Mouse (Mus musculus): ENCODE measurements around the gene Apobec3. TPM values are rescaled to one million over a fixed set of nuclear protein-coding genes. Genes with fewer than 3 reads are reported as not detected.
A peak's percentile ranks its signal among the peaks of the same experiment; 100 is the strongest.
"Not testable (repeated sequence)": the region's sequence is repeated elsewhere in the genome, so short reads cannot be mapped to it uniquely, and the experiment has no call there.

The Apobec3 gene
- total RNA-seq, 2 experiments from 2014 or later: 175 to 293 TPM

DNA sequence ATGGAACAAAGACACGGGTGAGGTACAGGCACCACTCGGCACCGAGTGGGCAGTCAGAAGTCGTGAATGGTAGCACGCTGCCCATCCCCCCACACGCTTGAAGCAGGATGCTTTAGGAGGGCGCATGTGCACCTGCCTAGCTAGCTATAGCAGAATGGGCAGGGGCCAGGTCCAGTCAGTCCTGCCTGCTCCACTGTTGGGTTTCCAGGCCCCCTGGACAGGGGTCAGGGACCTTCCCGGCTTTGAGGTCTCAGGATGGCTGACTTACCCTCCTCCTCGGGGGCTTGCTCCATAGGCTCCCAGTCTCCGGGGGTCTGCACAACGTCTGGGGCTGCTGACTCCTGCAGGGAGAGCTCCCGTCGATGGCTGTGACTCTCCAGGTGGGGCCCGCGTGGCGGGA lies 27.0 kb downstream of the Apobec3 start:
- no peak for ATAC-seq (replicated peaks; ENCODE audit: low FRiP score, low TSS enrichment, poor library complexity, severe bottlenecking)

DNA sequence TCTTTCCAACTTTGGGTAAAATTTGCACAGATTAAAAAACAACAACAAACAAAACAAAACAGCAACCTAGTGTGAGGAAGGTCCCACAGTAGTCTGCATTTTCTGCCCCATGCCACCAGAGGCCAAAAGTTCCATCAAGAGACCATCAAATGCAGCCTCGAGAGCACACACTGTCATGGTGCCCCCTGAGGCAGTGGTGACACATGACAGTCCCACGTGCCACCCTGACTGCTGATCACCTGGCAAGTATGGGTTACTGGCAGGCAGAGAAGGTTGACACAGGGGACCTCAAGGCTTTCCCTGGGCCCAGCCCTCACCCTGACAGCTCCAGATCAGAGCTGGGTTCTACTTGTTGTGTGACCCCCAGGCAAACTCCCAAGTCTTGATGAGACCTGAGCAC lies 28.3 kb downstream of the Apobec3 start:
- ATAC-seq (replicated peaks; ENCODE audit: low FRiP score, low TSS enrichment, poor library complexity, severe bottlenecking): 0 out of 2 replicates have a peak, but pooled peaks have one; percentile 32

DNA sequence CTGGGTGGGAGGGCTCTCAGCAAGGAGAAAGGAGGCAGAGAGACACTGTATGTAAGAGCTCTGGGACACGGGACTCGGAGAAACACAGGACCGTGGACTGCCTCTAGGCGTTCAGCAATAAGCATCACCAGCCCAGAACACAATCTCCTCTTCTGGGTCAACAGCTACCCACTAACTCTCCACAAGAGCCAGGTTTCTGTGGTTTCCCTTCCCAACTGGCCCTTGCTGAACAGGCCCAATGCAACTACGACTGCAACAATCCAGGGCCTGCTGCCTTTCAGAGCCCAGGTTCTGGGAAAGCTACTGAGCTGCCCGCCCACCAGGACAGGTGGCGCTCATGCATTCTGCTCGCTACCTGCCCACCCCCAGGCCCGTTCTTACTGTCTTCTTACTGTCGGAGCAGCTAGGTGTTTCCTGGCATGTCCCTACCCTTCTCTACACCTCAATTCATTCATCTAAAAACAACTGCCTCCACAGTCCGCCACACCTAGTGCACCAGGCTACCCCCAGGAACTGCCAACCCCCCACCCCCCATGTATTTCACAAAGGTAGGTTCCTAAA lies 35.5 kb downstream of the Apobec3 start:
- no peak for ATAC-seq (replicated peaks; ENCODE audit: low FRiP score, low TSS enrichment, poor library complexity, severe bottlenecking)

DNA sequence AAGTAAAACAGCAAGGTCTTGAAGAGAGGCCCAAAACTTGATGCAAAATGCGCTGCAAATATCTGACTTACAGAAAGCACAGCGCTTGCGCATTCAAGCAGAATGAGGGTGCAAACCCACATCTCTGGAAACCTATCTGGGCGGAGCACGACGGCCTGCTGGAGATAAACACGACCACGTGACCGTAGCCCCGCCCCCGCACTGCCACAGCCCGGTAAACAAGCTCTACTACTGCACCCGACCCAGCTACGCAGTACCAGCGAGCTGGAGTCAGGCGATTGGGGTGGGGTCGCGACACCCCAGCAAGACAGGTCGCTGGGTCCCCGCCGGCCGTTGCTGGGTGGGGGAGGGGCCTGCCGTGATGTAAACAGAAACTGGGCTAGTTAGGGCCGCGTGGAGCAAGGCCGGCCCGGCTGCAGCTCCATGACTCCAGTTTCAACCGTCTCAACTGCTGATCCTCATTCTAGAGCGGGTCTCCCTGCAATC lies 36.2 kb downstream of the Apobec3 start:
- ATAC-seq (replicated peaks; ENCODE audit: low FRiP score, low TSS enrichment, poor library complexity, severe bottlenecking): peak; percentile 94

DNA sequence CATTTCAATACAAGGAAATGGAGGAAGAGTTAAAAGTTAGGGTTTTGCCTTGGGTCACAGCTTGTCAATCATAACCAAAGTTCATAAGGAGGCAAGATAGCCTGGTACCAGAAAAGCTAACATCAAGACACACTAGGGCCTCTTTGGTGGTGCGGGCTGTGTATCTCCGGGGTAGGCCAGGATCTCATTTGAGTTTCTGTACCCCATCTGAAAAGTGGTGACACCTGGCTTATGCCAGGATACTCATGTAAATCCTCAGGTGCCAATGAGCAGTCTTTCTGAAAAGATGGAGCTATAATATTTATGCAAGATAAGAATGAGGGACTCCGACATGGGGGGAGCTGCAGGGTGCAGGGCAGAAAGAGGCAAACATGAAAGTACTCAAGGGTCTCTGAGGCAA lies 36.9 kb downstream of the Apobec3 start:
- ATAC-seq (replicated peaks; ENCODE audit: low FRiP score, low TSS enrichment, poor library complexity, severe bottlenecking): no peak

DNA sequence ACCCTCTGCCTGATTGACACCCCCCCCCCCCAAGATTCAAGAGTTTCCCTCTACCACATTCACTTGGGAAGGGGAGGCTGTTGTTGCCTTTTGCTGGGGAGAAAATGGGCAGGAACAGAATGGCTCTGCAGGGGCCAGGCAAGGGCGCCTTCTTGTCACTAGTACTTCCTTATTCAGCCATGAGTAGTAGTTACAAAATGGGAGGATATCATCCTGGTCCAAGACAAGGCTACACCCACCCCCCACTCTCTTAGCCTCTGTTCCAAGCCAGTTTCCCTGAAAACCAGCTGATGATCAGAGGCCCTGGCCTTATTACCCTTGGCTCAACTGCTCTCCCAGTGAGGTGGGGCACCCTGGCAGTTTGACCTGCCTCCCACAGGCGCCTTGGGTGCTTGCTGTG lies 37.3 kb downstream of the Apobec3 start:
- ATAC-seq (replicated peaks; ENCODE audit: low FRiP score, low TSS enrichment, poor library complexity, severe bottlenecking): no peak

DNA sequence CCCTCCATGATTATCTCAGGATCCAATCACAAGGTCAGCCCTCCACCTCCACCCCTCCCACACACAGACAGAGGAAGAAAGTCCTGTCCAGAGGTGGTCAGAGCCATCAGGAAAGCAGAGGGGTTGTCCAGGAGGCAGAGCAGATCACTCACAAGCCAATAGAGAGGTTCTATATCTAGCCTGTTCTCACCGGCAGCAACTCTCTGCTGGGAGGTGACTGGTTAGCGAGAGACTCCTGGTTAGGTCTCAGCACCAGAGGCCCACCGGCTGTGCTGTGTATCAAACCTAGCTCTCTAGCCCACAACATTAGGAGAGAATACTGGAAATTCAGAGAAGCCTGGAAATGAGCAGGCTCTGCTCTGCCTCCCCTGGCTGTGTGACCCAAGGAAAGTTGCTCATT lies 38.3 kb downstream of the Apobec3 start:
- no peak for ATAC-seq (replicated peaks; ENCODE audit: low FRiP score, low TSS enrichment, poor library complexity, severe bottlenecking)

DNA sequence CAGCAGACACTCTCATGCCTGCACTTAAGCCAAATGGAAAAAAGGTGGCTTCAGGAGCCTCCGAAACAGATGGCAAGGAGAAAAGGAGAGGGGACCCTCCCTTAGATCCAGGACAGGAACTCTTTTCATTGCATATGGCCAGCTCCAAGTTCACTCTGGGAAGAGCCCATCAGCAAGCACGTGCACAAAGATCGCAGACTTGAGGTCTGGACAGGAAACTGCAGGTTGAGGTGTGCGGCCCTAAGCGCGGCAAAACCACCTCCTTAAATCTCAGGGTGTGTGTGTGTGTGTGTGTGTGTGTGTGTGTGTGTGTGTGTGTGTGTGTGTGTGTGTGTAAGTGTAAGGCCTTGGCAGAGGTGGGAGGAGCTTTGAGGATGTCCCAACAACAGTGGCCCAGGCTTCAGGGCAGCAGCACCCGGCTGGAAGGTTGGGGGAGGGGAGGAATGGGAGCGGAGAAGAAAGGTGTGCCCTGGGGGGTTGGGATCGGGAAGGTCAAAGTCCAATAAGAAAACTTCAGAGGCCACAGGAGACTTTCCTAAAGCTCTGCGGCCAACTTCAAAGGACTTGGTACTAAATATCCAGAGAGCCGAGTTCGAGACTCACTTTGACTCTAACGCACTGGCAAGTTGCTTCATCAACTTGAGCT lies 40.2 kb downstream of the Apobec3 start:
- ATAC-seq (replicated peaks; ENCODE audit: low FRiP score, low TSS enrichment, poor library complexity, severe bottlenecking): no peak

DNA sequence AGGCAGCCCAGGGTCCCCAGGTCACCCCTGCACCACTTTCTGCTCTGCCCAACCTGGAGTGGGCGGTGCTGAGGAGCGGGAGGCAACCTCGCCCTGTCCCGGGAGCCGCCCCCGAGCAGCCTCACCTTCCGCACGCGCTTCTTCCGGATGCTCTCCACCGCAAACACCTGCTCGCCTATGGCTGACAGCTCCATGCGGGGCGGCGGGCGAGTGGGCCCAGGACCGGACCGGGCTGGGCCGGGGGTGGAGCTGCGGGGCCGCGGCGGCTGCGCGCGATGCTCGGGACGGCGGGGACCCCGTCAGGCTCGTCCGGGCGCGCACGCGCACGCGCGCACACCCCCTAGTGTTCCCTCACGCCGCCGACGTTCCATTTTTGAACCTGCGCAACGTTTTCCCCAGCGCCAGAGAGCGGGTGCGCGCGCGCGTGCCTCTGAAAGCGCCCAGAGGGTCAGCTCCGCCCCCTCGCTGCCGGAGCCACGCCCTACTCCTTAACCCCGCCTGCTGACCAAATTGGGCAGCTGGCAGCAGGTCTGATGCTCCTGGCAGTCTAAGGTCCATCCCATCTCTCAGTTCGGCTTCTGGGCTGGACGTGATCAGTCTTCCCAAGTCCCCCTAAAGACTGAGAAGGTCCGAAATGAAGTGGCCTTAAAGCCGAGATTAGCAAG lies 41.0 kb downstream of the Apobec3 start:
- ATAC-seq (replicated peaks; ENCODE audit: low FRiP score, low TSS enrichment, poor library complexity, severe bottlenecking): peak; percentile 72

DNA sequence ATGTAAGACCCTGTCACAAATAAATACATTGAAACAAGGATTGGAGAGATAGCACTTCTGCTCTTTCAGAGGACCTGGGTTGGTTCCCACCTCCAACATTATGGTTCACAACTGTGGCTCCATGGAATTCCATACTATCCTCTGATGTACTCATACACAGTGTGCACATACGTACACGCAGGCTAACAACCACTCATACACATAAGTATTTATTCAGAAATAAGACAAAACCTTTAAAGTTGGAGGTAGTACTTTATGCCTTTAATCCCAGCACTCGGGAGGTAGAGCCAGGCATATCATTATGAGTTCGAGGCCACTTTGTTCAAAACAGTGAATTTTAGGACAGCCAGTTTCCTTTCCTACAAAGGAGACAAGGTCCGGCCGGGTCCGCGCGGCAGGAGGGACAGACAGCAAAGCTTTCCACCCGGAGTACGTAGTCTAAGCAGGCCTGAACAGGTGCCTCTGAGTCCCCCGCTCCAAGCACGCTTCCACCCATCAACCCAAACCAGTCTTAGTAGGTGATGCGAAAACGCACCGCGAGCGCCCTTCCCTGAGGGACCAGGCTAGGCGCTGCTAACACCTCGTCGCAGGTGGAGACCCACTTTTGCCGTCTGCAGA lies 41.7 kb downstream of the Apobec3 start:
- ATAC-seq (replicated peaks; ENCODE audit: low FRiP score, low TSS enrichment, poor library complexity, severe bottlenecking): no peak

DNA sequence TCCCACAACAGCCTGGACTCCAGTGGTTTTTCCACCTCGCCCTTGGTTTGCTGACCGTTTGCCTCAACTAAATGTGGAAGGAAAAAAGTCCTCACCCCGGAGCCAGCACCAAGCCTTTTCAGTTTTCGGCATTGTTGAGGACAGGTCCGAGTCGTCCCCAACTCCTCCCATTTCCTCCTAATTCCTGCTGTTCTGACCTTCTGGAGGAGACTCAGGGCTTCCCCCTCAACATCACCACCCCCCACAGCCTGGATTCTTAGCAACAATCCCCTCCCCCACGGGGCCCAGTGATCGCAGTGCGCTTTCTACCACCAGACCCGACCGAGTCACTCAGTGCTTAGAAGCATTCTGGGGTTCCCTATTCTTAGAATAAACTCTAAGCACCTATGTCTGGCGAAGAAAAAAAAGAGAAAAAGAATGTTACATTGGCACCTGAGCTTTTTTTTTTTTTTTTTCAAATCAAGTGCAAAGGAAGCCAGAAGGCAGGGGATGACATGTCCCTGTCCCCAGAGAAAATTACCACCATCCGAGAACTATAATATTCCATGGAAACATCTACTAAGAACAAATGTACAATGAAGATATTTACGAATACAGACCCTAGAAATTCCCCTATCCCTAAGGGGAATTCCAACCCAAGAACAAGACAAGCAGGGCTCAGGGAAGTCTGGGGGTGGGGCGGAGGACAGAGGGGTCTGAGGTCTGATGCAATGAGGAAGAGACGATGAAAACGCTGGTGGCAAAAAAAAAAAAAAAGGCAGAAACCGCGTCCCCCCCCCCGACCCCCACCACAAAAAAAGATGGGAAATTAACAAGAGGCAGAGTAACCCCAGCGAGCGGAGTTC lies 42.4 kb downstream of the Apobec3 start:
- ATAC-seq (replicated peaks; ENCODE audit: low FRiP score, low TSS enrichment, poor library complexity, severe bottlenecking): no peak

DNA sequence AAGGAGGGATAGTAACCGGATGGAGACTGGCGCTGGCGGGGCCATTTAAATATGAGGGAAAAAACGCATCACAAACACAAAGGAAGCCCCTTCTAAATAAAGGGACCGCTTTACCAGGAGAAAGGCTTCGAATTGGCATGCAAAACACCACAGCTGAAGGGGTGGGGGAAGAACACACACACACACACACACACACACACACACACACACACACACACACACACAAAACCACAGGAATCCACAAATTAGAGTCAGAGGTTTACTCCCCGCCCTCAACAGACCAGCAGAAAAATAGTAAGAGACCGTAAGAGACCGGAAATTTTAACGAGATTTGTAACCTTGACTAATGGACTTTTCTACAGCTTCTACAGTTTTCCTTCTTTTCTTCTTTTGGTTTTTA lies 43.3 kb downstream of the Apobec3 start:
- ATAC-seq (replicated peaks; ENCODE audit: low FRiP score, low TSS enrichment, poor library complexity, severe bottlenecking): no peak

DNA sequence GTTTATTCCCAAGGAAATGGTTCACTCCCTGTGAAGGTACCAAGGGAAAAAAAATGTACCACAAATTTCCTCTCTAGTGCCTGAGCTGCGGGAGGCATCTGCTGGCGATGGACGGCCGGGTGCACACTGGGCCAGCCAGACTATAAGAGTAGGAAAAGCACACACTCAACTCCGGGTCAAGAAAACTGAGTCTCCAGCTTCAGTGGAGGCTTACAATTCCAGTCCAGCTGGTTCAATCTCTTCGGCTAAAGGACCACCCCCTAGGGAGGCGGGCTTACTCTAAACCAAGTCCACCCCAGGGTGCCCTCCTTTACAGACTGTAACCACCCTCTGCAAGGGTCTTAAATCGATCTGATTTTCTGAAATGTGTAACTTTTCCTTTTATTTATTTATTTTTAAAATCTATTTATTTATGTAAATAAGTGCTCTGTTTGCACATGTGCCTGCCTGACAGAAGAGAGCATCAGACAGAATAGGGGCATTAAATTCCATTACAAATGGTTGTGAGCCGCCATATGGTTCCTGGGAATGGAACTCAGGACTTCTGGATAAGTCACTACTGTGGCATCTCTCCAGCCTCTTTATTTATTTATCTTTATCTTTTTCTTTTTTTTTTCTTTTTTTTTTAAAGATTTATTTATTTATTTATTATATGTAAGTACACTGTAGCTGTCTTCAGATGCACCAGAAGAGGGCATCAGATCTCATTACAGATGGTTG lies 44.4 kb downstream of the Apobec3 start:
- no peak for ATAC-seq (replicated peaks; ENCODE audit: low FRiP score, low TSS enrichment, poor library complexity, severe bottlenecking)

DNA sequence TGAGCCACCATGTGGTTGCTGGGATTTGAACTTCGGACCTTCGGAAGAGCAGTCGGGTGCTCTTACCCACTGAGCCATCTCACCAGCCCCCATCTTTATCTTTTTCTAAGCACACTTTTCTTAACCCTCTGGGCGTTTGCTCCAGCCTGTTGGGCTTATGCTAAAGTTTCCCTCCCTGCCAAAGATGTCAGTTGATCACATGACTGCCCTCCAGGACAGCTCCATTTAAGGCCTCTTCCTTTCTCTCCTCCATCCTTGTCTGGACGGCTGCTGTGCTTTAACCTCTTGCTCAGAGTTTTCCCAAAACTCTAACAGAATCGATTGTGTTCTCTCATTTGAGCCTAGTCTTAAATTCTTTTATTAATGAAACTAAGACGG lies 44.9 kb downstream of the Apobec3 start:
- no peak for ATAC-seq (replicated peaks; ENCODE audit: low FRiP score, low TSS enrichment, poor library complexity, severe bottlenecking)

DNA sequence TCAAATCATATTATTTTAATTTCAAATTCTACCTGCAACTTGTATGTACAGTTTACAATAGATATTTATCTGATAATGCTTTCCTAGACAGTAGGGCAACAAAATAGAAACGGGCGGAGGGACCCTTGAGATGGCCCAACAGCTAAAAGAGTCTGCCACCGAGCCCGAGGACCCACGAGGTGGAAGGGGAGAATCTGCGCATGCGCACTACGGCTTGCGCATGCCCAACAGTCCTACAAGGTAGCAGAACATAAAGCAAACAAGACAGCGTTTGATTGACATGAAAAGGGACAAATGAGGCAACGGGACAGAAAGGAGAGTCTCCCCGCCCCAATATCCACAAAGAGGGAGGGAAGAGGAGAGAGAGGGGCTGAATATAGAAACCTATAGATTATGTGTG lies 47.6 kb downstream of the Apobec3 start:
- ATAC-seq (replicated peaks; ENCODE audit: low FRiP score, low TSS enrichment, poor library complexity, severe bottlenecking): no peak

DNA sequence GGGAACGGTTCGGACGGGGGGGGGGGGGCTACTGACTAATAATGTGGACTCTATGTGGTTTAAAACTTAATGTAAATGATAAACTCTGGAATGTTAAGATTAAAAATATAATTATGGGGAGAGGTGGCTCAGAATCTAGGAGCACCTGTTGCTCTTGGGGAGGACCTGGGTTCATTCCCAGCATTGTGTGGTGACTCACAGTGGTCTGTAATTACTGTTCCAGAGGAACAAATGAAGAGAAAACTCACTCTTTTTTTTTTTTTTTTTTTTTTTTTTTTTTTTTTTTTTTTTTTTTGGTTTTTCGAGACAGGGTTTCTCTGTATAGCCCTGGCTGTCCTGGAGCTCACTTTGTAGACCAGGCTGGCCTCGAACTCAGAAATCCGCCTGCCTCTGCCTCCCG lies 48.0 kb downstream of the Apobec3 start:
- ATAC-seq (replicated peaks; ENCODE audit: low FRiP score, low TSS enrichment, poor library complexity, severe bottlenecking): not testable (repeated sequence)

DNA sequence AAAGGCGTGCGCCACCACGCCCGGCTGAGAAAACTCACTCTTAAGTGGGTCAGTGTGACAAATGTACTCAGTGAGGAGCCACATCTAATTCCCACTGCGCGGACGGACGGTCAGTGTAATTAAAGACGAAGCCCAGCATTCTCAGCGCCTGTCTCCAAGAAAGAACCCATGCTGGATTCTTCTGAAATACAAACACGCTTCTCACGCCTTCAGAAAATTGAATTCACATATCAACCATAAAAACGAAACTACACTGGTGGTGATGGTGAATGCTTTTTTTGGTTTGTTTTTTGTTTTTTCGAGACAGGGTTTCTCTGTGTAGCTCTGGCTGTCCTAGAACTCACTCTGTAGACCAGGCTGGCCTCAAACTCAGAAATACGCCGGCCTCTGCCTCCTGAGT lies 48.5 kb downstream of the Apobec3 start:
- no peak for ATAC-seq (replicated peaks; ENCODE audit: low FRiP score, low TSS enrichment, poor library complexity, severe bottlenecking)

DNA sequence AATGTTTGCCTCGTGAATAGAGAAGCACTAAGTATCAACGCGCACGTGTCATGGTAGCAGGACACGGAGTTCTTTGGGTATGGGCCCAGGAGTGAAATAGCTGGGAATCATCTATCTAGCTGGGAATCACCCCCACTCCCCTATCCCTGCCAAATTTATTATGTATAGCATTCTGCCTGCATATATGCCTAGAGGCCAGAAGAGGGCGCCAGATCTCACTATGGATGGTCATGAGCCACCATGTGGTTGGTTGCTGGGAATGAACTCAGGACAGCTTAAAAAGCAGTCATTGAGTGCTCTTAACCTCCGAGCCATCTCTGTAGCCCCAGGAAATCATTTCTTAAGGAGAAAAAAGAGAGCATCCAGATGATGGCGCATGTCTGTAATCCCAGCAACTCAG lies 49.5 kb downstream of the Apobec3 start:
- peak; percentile 52; the same call in 1 of the 2 replicates for ATAC-seq (replicated peaks; ENCODE audit: low FRiP score, low TSS enrichment, poor library complexity, severe bottlenecking)

DNA sequence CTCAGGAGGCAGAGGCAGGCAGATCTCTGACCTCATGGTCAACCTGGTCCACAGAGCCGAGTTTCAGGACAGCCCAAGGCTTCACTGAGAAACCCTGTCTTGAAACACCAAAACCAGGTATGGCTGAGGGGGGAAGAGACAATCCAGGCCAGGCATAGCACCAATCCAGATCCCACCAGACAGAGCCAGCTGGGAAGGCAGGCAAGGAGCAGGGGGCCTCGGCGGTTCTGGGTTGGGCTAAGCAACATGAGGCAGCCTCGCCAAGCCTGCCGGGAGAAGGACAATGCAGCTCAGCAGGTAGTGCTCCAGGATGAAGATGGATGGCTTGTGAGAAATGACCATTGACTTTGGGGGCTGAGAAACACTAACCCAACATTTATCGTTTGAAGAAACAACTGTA lies 51.1 kb downstream of the Apobec3 start:
- ATAC-seq (replicated peaks; ENCODE audit: low FRiP score, low TSS enrichment, poor library complexity, severe bottlenecking): no peak

All from megakaryocyte-erythroid progenitor cell, adult 5-6 weeks (primary cell).